Mouse (Mus musculus) liver, embryonic 11.5 days (tissue): ENCODE data around the gene Ttc39b. TPM values are rescaled to one million over a fixed set of nuclear protein-coding genes. Genes with fewer than 3 reads are reported as not detected.

Experiments
- ATAC-seq: fragments of 200-750 bp; cut with Nextera tagmentation; replicated peaks from 2 replicates; pipeline ENCODE4 v1.8.0; 2017; ENCODE audit warnings: moderate number of reproducible peaks, mild to moderate bottlenecking, moderate TSS enrichment, moderate library complexity; ENCODE audit not compliant: low FRiP score
- DNase-seq: peaks from one replicate; pipeline ENCODE4 v3.0.0-alpha.2; 2017; ENCODE audit warnings: low spot score
- H3K27ac ChIP-seq: fragments of 300-500 bp; sonication (generic); 2 replicates; pipeline ENCODE4 v1.5.1; 2014; ENCODE audit warnings: mild to moderate bottlenecking, low read depth, low read length, control low read depth
- H3K27me3 ChIP-seq: fragments of 300-500 bp; sonication (generic); replicated peaks from 2 replicates; pipeline ENCODE4 v1.6.1; 2014; ENCODE audit warnings: low read length, mixed read lengths; ENCODE audit not compliant: control insufficient read depth, insufficient read depth
- H3K36me3 ChIP-seq: fragments of 300-500 bp; sonication (generic); 2 replicates; pipeline ENCODE4 v1.6.1; 2014; ENCODE audit warnings: mild to moderate bottlenecking, low read length, moderate library complexity, mixed read lengths; ENCODE audit not compliant: control insufficient read depth, insufficient read depth
- H3K4me1 ChIP-seq: fragments of 300-500 bp; sonication (generic); replicated peaks from 2 replicates; pipeline ENCODE4 v1.6.1; 2014; ENCODE audit warnings: low read length, mixed read lengths; ENCODE audit not compliant: control insufficient read depth, insufficient read depth
- H3K4me2 ChIP-seq: fragments of 300-500 bp; sonication (generic); 2 replicates; pipeline ENCODE4 v1.6.1; 2014; ENCODE audit warnings: mild to moderate bottlenecking, control low read depth, moderate library complexity
- H3K4me3 ChIP-seq: fragments of 300-500 bp; sonication (generic); 2 replicates; pipeline ENCODE4 v1.5.1; 2014; ENCODE audit warnings: low read depth, low read length, control low read depth
- H3K9ac ChIP-seq: fragments of 300-500 bp; sonication (generic); 2 replicates; pipeline ENCODE4 v1.6.1; 2014; ENCODE audit warnings: low read depth, low read length, control low read depth
- H3K9me3 ChIP-seq: fragments of 300-500 bp; sonication (generic); 2 replicates; pipeline ENCODE4 v1.6.1; 2016; ENCODE audit warnings: low read length, inconsistent platforms, mixed read lengths; ENCODE audit not compliant: control insufficient read depth
- WGBS: fragments of 180-500 bp; shearing (Covaris S2); extraction: QIAGEN DNeasy Blood & Tissue Kit; methylation state at CpG from one replicate; pipeline ENCODE4 v1.1.7; 2014; 5-methylcytosine and 5-hydroxymethylcytosine counted together
- polyA plus RNA-seq: library from polyadenylated mRNA; unstranded; fragments of >200 nt; fragmentation: Nextera tagmentation; extraction: Ambion mirVana; gene quantifications from 2 replicates; pipeline ENCODE4 v1.2.1, GENCODE M21; 2014

Gene Ttc39b
- 5.1 and 5.6 TPM in 2 replicates for polyA plus RNA-seq

GRCm38 (mm10) chr4:83323910-83324684 lies at the start of gene Ttc39b:
Gene Ttc39b, minus strand, starts transcription at chr4:83324255.
- Histone ChIP-seq H3K4me1 (peaks cover 7% of the 10 kb centered on the region; the same call in 1 of the 2 replicates), H3K27ac (no peak within 1 kb of the TSS), H3K9ac (peak within 1 kb of the TSS; percentile 66), H3K9me3 (no peaks in the 10 kb centered on the region), H3K4me2 (peak within 1 kb of the TSS; percentile 98), H3K36me3 (no peaks in the 10 kb centered on the region), H3K4me3 (peak within 1 kb of the TSS; percentile 80), H3K27me3 (peaks cover 3% of the 10 kb centered on the region; the same call in 1 of the 2 replicates)
- peak; percentile 99 for ATAC-seq
- DNase-seq = peak; percentile 99
- WGBS = under 1% methylated on average over 58 of the region's 59 CpGs

- H3K36me3 ChIP-seq = no peaks in the 10 kb centered on the region
- DNase-seq = no peak
- no peak overlapping the region for H3K27ac ChIP-seq
- no peaks in the 10 kb centered on the region for H3K9me3 ChIP-seq
- ATAC-seq = no peak
- H3K4me2 ChIP-seq = no peak overlapping the region
- H3K9ac ChIP-seq = no peak overlapping the region
- 67% methylated on average over 4 of the region's 4 CpGs for WGBS
- H3K4me3 ChIP-seq = no peak overlapping the region
- H3K4me1 ChIP-seq = no peaks in the 10 kb centered on the region
- H3K27me3 ChIP-seq = no peaks in the 10 kb centered on the region
Measured at GRCm38 (mm10) chr4:83373381-83373780, 49.3 kb upstream of the Ttc39b start.

- 78% methylated on average over 1 of the region's 1 CpGs for WGBS
- H3K36me3 ChIP-seq = no peaks in the 10 kb centered on the region
- no peak overlapping the region for H3K4me3 ChIP-seq
- ATAC-seq = no peak
- no peaks in the 10 kb centered on the region for H3K9me3 ChIP-seq
- no peaks in the 10 kb centered on the region for H3K27me3 ChIP-seq
- no peak overlapping the region for H3K4me2 ChIP-seq
- H3K4me1 ChIP-seq = no peaks in the 10 kb centered on the region
- no peak overlapping the region for H3K27ac ChIP-seq
- DNase-seq = no peak
- no peak overlapping the region for H3K9ac ChIP-seq
Measured at GRCm38 (mm10) chr4:83357738-83358137, 33.7 kb upstream of the Ttc39b start.

GRCm38 (mm10) chr4:83354786-83355185 lies 30.7 kb upstream of the Ttc39b start:
- Histone ChIP-seq H3K27ac (no peak overlapping the region), H3K4me3 (no peak overlapping the region), H3K9me3 (no peaks in the 10 kb centered on the region), H3K4me1 (no peaks in the 10 kb centered on the region), H3K27me3 (no peaks in the 10 kb centered on the region), H3K9ac (no peak overlapping the region), H3K4me2 (no peak overlapping the region), H3K36me3 (no peaks in the 10 kb centered on the region)
- WGBS = 46% methylated on average over 2 of the region's 2 CpGs
- ATAC-seq (no peak), DNase-seq (no peak)

- H3K36me3 ChIP-seq = no peaks in the 10 kb centered on the region
- H3K9me3 ChIP-seq = no peaks in the 10 kb centered on the region
- no peak overlapping the region for H3K27ac ChIP-seq
- no peak for DNase-seq
- H3K9ac ChIP-seq = no peak overlapping the region
- 46% methylated on average over 6 of the region's 6 CpGs for WGBS
- H3K4me3 ChIP-seq = no peak overlapping the region
- no peaks in the 10 kb centered on the region for H3K27me3 ChIP-seq
- H3K4me2 ChIP-seq = no peak overlapping the region
- no peaks in the 10 kb centered on the region for H3K4me1 ChIP-seq
- ATAC-seq = no peak
Measured at GRCm38 (mm10) chr4:83353949-83354348, 29.9 kb upstream of the Ttc39b start.

- Histone ChIP-seq H3K4me3 (no peak overlapping the region), H3K27ac (no peak overlapping the region), H3K9ac (no peak overlapping the region), H3K36me3 (no peaks in the 10 kb centered on the region), H3K4me1 (no peaks in the 10 kb centered on the region), H3K4me2 (no peak overlapping the region), H3K9me3 (no peaks in the 10 kb centered on the region), H3K27me3 (no peaks in the 10 kb centered on the region)
- DNase-seq = no peak
- WGBS = 89% methylated on average over 12 of the region's 12 CpGs
- no peak for ATAC-seq
Measured at GRCm38 (mm10) chr4:83353276-83353675, 29.2 kb upstream of the Ttc39b start.

GRCm38 (mm10) chr4:83350719-83351118 lies 26.7 kb upstream of the Ttc39b start:
- 68% methylated on average over 6 of the region's 6 CpGs for WGBS
- Histone ChIP-seq H3K4me1 (no peaks in the 10 kb centered on the region), H3K4me2 (no peak overlapping the region), H3K27ac (no peak overlapping the region), H3K27me3 (no peaks in the 10 kb centered on the region), H3K4me3 (no peak overlapping the region), H3K36me3 (no peaks in the 10 kb centered on the region), H3K9ac (no peak overlapping the region), H3K9me3 (no peaks in the 10 kb centered on the region)
- no peak for DNase-seq
- no peak for ATAC-seq

- Histone ChIP-seq H3K36me3 (no peaks in the 10 kb centered on the region), H3K9me3 (no peaks in the 10 kb centered on the region), H3K9ac (no peak overlapping the region), H3K4me2 (no peak overlapping the region), H3K4me1 (no peaks in the 10 kb centered on the region), H3K4me3 (no peak overlapping the region), H3K27me3 (no peaks in the 10 kb centered on the region), H3K27ac (no peak overlapping the region)
- 91% methylated on average over 1 of the region's 1 CpGs for WGBS
- DNase-seq (no peak), ATAC-seq (no peak)
Measured at GRCm38 (mm10) chr4:83348970-83349369, 24.9 kb upstream of the Ttc39b start.

- Histone ChIP-seq H3K4me2 (no peak overlapping the region), H3K9ac (no peak overlapping the region), H3K4me1 (no peaks in the 10 kb centered on the region), H3K27me3 (no peaks in the 10 kb centered on the region; the same call in 1 of the 2 replicates), H3K27ac (no peak overlapping the region), H3K36me3 (no peaks in the 10 kb centered on the region), H3K4me3 (no peak overlapping the region), H3K9me3 (no peaks in the 10 kb centered on the region)
- ATAC-seq (no peak), DNase-seq (no peak)
- WGBS = 60% methylated on average over 2 of the region's 2 CpGs
Measured at GRCm38 (mm10) chr4:83343895-83344294, 19.8 kb upstream of the Ttc39b start.
